Mouse (Mus musculus) ovary, postnatal 10 days (tissue): ENCODE measurements around the gene Trove2.
"Not testable (repeated sequence)": the region's sequence is repeated elsewhere in the genome, so short reads cannot be mapped to it uniquely, and the experiment has no call there.

Experiments used
- DNase-seq: peaks from one replicate; pipeline ENCODE4 v3.0.0; 2022; ENCODE audit warnings: low spot score

Trove2 gene

GRCm38 (mm10) chr1:143739361-143740350 lies 37.2 kb downstream of the Trove2 start:
- DNase-seq = peak; percentile 61

GRCm38 (mm10) chr1:143738811-143739210 lies 38.1 kb downstream of the Trove2 start:
- DNase-seq = no peak

DNA sequence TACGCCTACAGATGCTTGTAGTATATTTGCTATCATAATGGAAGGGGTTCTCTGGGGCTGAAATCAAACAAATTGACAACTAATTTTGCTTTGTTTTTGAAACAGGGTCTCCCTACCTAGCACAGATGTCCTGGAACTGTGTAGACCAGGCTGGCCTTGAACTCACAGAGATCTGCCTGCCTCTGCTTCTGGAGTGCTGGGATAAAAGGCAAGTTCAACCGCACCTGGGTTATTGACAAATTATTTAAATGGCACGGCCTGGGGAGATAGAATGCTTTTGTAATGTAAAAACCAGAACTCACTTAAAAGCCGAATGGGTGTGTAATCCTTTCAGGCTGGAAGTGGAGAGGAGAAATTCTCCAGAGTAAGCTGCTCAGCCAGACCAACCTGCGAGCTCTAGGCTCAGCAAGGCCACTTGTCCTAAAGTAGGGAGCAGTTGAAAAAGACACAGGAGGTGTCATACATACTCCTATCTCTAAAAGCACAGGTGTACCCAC lies 42.9 kb downstream of the Trove2 start:
- no peak for DNase-seq

DNA sequence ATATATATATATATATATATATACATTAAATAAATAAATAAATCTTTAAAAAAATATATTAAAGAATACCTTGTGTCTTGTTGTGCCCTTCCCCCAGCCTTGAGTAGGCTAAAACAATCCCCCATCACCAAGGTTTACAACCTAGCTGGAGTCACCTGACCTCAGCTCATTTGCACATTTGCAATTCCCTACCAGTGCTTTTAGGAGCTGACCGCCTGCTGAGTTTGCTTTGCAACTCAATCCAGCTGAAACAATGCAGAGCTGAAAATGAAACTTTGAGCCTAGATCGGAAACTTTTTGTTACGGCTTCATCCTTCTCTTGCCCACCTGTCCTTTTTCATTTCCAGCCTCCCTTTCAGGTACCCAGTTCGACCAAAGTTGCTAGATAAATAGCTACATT lies 45.2 kb downstream of the Trove2 start:
- DNase-seq = no peak

DNA sequence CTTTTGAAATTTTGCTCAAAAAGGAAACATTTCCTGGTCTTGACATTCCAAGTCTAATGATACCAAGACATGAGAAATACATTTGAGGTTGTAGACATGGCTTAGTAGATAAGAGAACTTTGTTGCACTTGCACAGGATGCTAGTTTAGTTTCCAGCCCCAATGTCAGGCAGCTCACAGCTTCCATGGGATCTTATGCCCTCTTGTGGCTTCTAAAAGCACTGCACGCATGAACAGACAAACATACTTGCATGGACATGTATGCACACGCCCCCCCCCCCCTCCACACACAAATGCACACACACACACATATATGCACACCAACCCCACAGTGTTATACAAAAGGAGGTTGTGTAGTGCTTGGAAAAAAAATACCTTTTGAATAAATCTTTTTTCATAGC lies 46.0 kb downstream of the Trove2 start:
- DNase-seq = no peak

DNA sequence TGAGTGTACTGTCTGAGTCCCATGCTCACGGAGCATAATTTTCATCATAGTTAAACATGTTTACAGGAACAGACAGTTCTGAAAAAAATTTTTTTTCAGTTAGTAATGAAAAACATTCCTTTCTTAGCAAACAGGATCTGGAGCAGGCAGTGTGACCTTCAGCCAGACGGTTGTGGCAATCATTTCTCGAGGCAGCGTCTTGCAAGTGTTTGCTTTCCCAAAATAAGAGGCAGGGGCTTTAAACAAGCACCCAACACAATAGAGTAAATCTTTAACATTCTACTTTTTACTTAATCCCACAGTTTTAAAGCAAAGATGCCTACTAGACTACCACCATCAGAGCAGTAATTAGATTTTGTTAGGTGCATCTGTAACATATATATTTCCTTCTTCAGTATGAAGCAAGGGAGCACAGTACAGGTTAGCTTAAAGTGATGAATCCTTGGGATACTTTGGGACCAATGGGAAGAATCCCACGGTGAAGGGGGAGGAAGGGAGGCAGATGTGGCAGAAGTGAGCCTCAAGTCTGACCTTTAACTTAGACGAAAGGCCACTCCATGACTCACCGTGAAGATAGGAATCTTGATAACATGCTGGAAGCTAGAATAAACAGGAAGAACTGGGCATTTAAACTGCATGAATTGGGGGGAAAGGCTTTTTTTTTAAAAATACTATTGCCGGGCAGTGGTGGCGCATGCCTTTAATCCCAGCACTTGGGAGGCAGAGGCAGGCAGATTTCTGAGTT lies 49.0 kb downstream of the Trove2 start:
- DNase-seq = no peak

DNA sequence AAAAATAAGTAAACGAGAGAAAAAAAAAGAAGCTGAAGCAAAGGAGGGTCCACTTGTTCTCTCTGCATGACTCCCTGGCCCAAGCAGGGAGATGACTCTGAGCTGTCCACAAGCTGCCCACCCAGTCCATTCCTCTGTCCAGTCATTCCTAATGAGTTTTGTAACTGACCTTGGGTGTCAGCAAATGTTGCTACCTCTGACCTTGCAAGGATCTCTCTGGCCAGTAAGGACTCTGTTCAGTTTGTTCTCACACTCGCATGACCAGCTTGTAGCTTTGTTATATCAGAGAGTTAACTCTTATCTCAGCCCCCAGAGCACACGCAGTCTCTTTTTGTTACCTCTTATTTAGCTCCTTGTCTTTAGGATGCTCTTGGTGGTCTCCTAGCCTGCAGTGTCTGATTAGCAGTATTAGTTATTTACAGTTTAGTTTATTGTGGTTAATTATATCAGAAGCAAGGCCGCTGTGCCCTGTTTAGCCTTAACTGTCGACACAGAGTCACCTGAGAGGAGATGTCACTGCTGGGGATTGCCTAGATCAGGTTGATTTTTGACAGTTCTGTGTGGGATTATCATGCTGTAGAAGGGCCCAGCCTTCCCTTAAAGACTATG lies 52.3 kb downstream of the Trove2 start:
- no peak for DNase-seq

GRCm38 (mm10) chr1:143716038-143716437 lies 60.8 kb downstream of the Trove2 start, which contains the start of gene Glrx2:
Gene Glrx2, plus strand, starts transcription at chr1:143716338.
- DNase-seq = not testable (repeated sequence)

DNA sequence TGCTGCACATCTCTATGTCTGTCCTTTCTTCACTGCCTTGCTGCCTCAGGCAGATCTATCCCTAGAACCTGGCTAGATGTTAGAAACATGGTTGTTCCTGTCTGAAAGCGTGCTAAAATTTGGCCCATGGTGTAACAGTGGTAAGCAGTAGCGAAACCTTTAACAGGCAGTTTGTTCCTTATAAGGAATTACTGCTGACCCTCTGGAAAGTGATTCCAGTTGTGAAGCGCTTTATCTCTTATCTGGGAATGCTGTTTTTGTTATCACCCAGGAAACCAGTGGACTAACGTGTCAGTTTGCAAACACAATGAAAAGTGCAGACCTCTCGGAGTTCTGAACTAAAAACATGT lies 66.3 kb downstream of the Trove2 start:
- DNase-seq = no peak

- DNase-seq = no peak
Observed at GRCm38 (mm10) chr1:143709966-143710626, 66.8 kb downstream of the Trove2 start.

DNA sequence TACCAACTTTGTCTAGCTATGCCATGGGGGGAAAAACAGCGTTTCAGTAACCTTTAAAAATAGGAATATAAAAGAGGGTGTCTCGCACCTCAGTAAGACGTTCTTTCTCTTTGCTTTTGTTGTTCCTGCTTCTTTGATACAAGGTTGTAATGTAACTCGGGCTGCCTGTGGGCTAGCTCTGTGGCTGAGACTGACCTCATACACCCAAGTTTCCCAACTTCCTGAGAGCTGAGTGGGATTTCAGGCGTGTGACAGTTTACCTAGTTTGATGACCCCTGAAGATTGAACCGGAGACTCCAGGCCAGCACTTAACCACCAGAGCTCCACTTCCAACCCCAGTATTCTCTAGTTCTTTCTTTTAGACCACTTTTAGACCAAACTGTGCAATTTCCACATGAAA lies 68.5 kb downstream of the Trove2 start:
- DNase-seq = no peak

DNA sequence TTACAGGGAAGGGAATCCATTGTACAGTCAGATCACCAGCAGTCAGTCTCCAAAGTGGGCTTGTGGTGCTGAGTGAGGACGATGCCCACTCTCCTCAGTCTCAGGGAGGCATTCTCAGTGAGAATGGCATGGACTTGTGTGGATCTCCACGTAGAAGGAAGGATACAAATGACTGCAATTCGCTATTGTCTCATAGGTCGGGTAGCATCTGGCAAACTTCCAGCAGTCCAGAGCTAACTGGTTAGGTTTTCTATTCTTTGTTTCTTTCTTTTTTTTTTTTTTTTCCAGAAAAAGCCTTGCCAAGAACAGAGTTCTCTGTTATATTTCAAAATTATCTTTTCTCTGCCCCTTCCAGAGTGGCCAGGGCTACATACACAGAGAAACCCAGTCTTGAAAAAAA lies 69.9 kb downstream of the Trove2 start:
- no peak for DNase-seq

GRCm38 (mm10) chr1:143702741-143703262 lies 74.1 kb downstream of the Trove2 start, which contains the start of gene Cdc73:
Gene Cdc73, minus strand, starts transcription at chr1:143702893.
- peak; percentile 80 for DNase-seq

GRCm38 (mm10) chr1:143702141-143702740 lies 74.6 kb downstream of the Trove2 start:
- peak; percentile 41 for DNase-seq

GRCm38 (mm10) chr1:143701736-143702135 lies 75.1 kb downstream of the Trove2 start:
- DNase-seq = no peak
